Mouse (Mus musculus): ENCODE data around the gene Ift27.

DNA sequence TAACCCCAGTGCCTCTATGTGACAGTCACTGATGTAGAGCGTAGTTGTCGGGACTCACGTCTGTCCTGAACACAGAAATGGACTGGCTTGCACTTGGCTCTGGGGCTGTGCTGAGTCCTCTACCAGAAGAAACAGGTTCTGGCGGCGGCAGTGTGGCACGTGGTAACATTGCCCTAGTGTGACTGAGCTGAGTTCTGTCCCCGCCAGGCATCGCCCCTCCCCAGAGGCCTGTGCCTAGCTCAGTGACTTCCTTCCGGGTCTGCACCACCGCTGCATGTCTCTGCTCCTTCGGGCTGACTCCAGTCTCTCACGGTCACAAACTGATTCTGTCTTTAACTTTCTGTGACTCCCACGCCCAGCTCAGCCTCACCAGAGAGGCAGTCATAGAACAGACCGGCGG lies 3.2 kb downstream of the Ift27 start:
- TF ChIP-seq CTCF (IDR thresholded peaks at IDR 0.05; ENCODE audit: low read depth) (no peak), EP300 (IDR thresholded peaks at IDR 0.05; ENCODE audit: low read depth) (no peak)
